11 mouse cellular contexts compared by ENCODE assay signal in the genomic region with DNA sequence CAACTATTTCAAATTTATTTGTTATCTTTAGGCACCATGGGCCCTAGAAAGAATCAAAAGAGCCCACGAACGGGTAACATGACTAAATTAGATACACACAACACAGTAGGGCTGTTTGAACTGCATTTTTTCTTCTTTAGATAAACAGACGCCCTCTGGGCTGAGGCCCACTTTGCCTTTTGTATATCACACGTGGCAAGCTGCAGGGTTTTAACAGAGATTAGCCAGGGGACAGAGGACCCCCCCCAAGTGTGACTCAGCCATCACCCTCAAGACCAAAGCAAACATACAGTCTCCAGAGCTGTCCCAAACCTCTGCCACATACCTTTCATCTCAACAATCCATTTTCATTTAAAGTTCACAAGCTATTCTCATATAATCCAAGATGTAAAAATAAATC. TPM values are rescaled to one million over a fixed set of nuclear protein-coding genes. Genes with fewer than 3 reads are reported as not detected.
DNase-seq lines count a peak whose midpoint lies in the region; ATAC-seq and TF ChIP-seq lines count a peak whose summit lies in the region.
"Had no signal": no experiment of that assay in that cellular context is flagged by ENCODE, and none has a peak within 500 bp of the region (broad histone marks: within the 10 kb centered on the region; RNA-seq: fewer than 3 reads in every experiment).

No protein-coding gene starts in this region.

- no peaks in the 10 kb centered on the region for H3K9me3 ChIP-seq in heart, embryonic 10.5 days
- no peaks in the 10 kb centered on the region for H3K9me3 ChIP-seq in midbrain, embryonic 11.5 days (ENCODE audit: control insufficient read depth, low read length)
- H3K9me3 ChIP-seq in midbrain, postnatal 0 days (ENCODE audit: low read length), result no peaks in the 10 kb centered on the region
- no peaks in the 10 kb centered on the region for H3K9me3 ChIP-seq in erythroblast, embryonic 14.5 days (ENCODE audit: control insufficient read depth, low read length)
- H3K9me3 ChIP-seq: embryonic facial prominence, embryonic 15.5 days had no signal

- no peak for TF ChIP-seq CTCF in midbrain, postnatal 0 days (IDR thresholded peaks at IDR 0.05)
- no peak for TF ChIP-seq CTCF in cerebellum, adult 2 months (IDR thresholded peaks at IDR 0.05; ENCODE audit: borderline replicate concordance, insufficient read depth, low read depth, low read length)

- H3K27ac ChIP-seq in heart, embryonic 10.5 days, result peak overlapping the region; percentile 77
- no peak overlapping the region; the same call in 1 of the 2 replicates for H3K27ac ChIP-seq in midbrain, embryonic 11.5 days (ENCODE audit: low read depth, low read length)
- no peak overlapping the region for H3K27ac ChIP-seq in midbrain, postnatal 0 days (ENCODE audit: low read depth, low read length)
- no peak overlapping the region for H3K27ac ChIP-seq in cerebellum, adult 2 months (ENCODE audit: insufficient read depth, low read length)
- H3K27ac ChIP-seq: embryonic facial prominence, embryonic 15.5 days; layer of hippocampus, adult 2 months had no signal

- H3K9ac ChIP-seq in midbrain, embryonic 11.5 days (ENCODE audit: low read length), result no peak overlapping the region
- no peak overlapping the region for H3K9ac ChIP-seq in midbrain, postnatal 0 days (replicated peaks; ENCODE audit: low read length, poor library complexity, severe bottlenecking)
- H3K9ac ChIP-seq: embryonic facial prominence, embryonic 15.5 days had no signal

- H3K4me2 ChIP-seq in midbrain, embryonic 11.5 days, result no peak overlapping the region
- no peak overlapping the region for H3K4me2 ChIP-seq in midbrain, postnatal 0 days (ENCODE audit: low read depth, low read length, poor library complexity, severe bottlenecking)
- H3K4me2 ChIP-seq: embryonic facial prominence, embryonic 15.5 days had no signal

- no peak for TF ChIP-seq POLR2A in cerebellum, adult 2 months (IDR thresholded peaks at IDR 0.05; ENCODE audit: borderline replicate concordance, insufficient read depth, low read length)

- no peak overlapping the region for H3K4me3 ChIP-seq in heart, embryonic 10.5 days
- H3K4me3 ChIP-seq in midbrain, embryonic 11.5 days (ENCODE audit: low read depth, low read length), result no peak overlapping the region
- H3K4me3 ChIP-seq in midbrain, postnatal 0 days (ENCODE audit: low read depth, low read length), result no peak overlapping the region
- H3K4me3 ChIP-seq in erythroblast, embryonic 14.5 days (replicated peaks), result peak overlapping the region; percentile 46
- H3K4me3 ChIP-seq in cerebellum, adult 2 months (replicated peaks; ENCODE audit: insufficient read depth, low read depth, low read length), result no peak overlapping the region
- H3K4me3 ChIP-seq: embryonic facial prominence, embryonic 15.5 days; layer of hippocampus, adult 2 months had no signal

- peak; percentile 71 for ATAC-seq in midbrain, embryonic 11.5 days (ENCODE audit: low FRiP score)
- no peak for ATAC-seq in midbrain, postnatal 0 days (ENCODE audit: low FRiP score)
- ATAC-seq in megakaryocyte-erythroid progenitor cell, adult 5-6 weeks (replicated peaks; ENCODE audit: low FRiP score, low TSS enrichment, poor library complexity, severe bottlenecking), result peak; percentile 90

- 2% methylated on average over 4 of the region's 4 CpGs for WGBS in heart, embryonic 10.5 days
- 1% methylated on average over 4 of the region's 4 CpGs for WGBS in midbrain, embryonic 11.5 days
- WGBS in midbrain, postnatal 0 days, result 8% methylated on average over 4 of the region's 4 CpGs
- WGBS in cerebellum, adult 2 months, result 42% methylated on average over 4 of the region's 4 CpGs

- no peaks in the 10 kb centered on the region for H3K36me3 ChIP-seq in heart, embryonic 10.5 days
- no peaks in the 10 kb centered on the region for H3K36me3 ChIP-seq in midbrain, embryonic 11.5 days (ENCODE audit: control insufficient read depth, insufficient read depth, low read length)
- no peaks in the 10 kb centered on the region for H3K36me3 ChIP-seq in midbrain, postnatal 0 days (ENCODE audit: insufficient read depth, low read length)
- peaks cover 67% of the 10 kb centered on the region for H3K36me3 ChIP-seq in erythroblast, embryonic 14.5 days (ENCODE audit: control insufficient read depth)

- no peaks in the 10 kb centered on the region for H3K27me3 ChIP-seq in heart, embryonic 10.5 days (ENCODE audit: insufficient read depth, poor library complexity, severe bottlenecking)
- H3K27me3 ChIP-seq in midbrain, embryonic 11.5 days (ENCODE audit: control insufficient read depth, insufficient read depth, low read length), result no peaks in the 10 kb centered on the region
- H3K27me3 ChIP-seq in midbrain, postnatal 0 days (ENCODE audit: insufficient read depth, low read length), result no peaks in the 10 kb centered on the region
- H3K27me3 ChIP-seq in erythroblast, embryonic 14.5 days (ENCODE audit: control insufficient read depth), result no peaks in the 10 kb centered on the region
- no peaks in the 10 kb centered on the region for H3K27me3 ChIP-seq in cerebellum, adult 2 months (ENCODE audit: control insufficient read depth, insufficient read depth, low read length)
- H3K27me3 ChIP-seq: embryonic facial prominence, embryonic 15.5 days had no signal

- H3K4me1 ChIP-seq in heart, embryonic 10.5 days, result peaks cover 48% of the 10 kb centered on the region
- peaks cover 13% of the 10 kb centered on the region for H3K4me1 ChIP-seq in midbrain, embryonic 11.5 days (ENCODE audit: control insufficient read depth, insufficient read depth, low read length)
- 0 out of 2 replicates have a peak, but pooled peaks cover 3% of the 10 kb centered on the region for H3K4me1 ChIP-seq in midbrain, postnatal 0 days (ENCODE audit: insufficient read depth, low read length)
- H3K4me1 ChIP-seq in erythroblast, embryonic 14.5 days (ENCODE audit: control insufficient read depth), result peaks cover 95% of the 10 kb centered on the region
- H3K4me1 ChIP-seq in cerebellum, adult 2 months (ENCODE audit: control insufficient read depth, insufficient read depth, low read length), result peaks cover 4% of the 10 kb centered on the region; the same call in 1 of the 2 replicates

- intact Hi-C loops in heart, postnatal 10 days (cut with DNase I), result no loop called here

- DNase-seq in heart, embryonic 10.5 days (ENCODE audit: low spot score), result peak; percentile 92
- DNase-seq in heart, postnatal 10 days, result no peak
- no peak for DNase-seq in midbrain, embryonic 11.5 days (ENCODE audit: low spot score, missing footprints)
- DNase-seq in midbrain, postnatal 0 days (ENCODE audit: low spot score), result no peak
- no peak for DNase-seq in right cerebral cortex, postnatal 36 days (ENCODE audit: low spot score in 2 of 2)
- no peak for DNase-seq in cerebellum, adult 2 months
- DNase-seq: kidney, adult 11 months had no signal

RNA-seq across cellular contexts. Expression of a gene that starts 42.1 kb away (rescaled TPM):
- polyA plus RNA-seq in heart, embryonic 10.5 days (2016; fragmentation: Nextera tagmentation; extraction: Ambion mirVana), result 20.0 and 23.0 TPM in 2 replicates
- 10 to 100 TPM; 22.7 to 22.8 TPM for total RNA-seq in heart, postnatal 10 days (2021)
- 27.1 and 28.5 TPM in 2 replicates for polyA plus RNA-seq in midbrain, embryonic 11.5 days (2014; fragmentation: Nextera tagmentation; extraction: Ambion mirVana)
- total RNA-seq in midbrain, postnatal 0 days (2014; rRNA removed), result 20.3 and 23.4 TPM in 2 replicates
- polyA plus RNA-seq in midbrain, postnatal 0 days (2015; fragmentation: Nextera tagmentation; extraction: Ambion mirVana), result 15.2 and 17.3 TPM in 2 replicates
- polyA plus RNA-seq in erythroblast, embryonic 14.5 days (2012), result 0.26 and 0.39 TPM in 2 replicates
- total RNA-seq in megakaryocyte-erythroid progenitor cell, adult 5-6 weeks (2014; fragmentation: Nextera tagmentation), result 20.7 and 22.7 TPM in 2 replicates
- total RNA-seq in megakaryocyte-erythroid progenitor cell, adult 5-6 weeks (2017), result 9.6 and 22.9 TPM in 2 replicates
- 36.3 and 37.1 TPM in 2 replicates for polyA plus RNA-seq in cerebellum, adult 2 months (2012; rRNA removed)

RNA-seq across cellular contexts. Expression of a gene that starts 42.6 kb away (rescaled TPM):
- polyA plus RNA-seq in heart, embryonic 10.5 days (2016; fragmentation: Nextera tagmentation; extraction: Ambion mirVana), result 220 and 292 TPM in 2 replicates
- total RNA-seq in heart, postnatal 10 days (2021), result 100 to 1,000 TPM; 160 to 179 TPM
- 337 and 338 TPM in 2 replicates for polyA plus RNA-seq in midbrain, embryonic 11.5 days (2014; fragmentation: Nextera tagmentation; extraction: Ambion mirVana)
- 231 and 277 TPM in 2 replicates for total RNA-seq in midbrain, postnatal 0 days (2014; rRNA removed)
- polyA plus RNA-seq in midbrain, postnatal 0 days (2015; fragmentation: Nextera tagmentation; extraction: Ambion mirVana), result 208 and 213 TPM in 2 replicates
- 2.0 and 3.3 TPM in 2 replicates for polyA plus RNA-seq in erythroblast, embryonic 14.5 days (2012)
- total RNA-seq in megakaryocyte-erythroid progenitor cell, adult 5-6 weeks (2014; fragmentation: Nextera tagmentation), result 545 and 559 TPM in 2 replicates
- 707 and 779 TPM in 2 replicates for total RNA-seq in megakaryocyte-erythroid progenitor cell, adult 5-6 weeks (2017)
- polyA plus RNA-seq in cerebellum, adult 2 months (2012; rRNA removed), result 148 and 153 TPM in 2 replicates

Comparison
In these comparisons a context has a peak if more than half of its experiments do, and no peak if none do; other contexts are left out.
1. RNA of a gene that starts 42.1 kb away (polyA plus RNA-seq): 36.3 to 37.1 TPM in cerebellum, adult 2 months, 27.1 to 28.5 TPM in midbrain, embryonic 11.5 days, 20.0 to 23.0 TPM in heart, embryonic 10.5 days and 15.2 to 17.3 TPM in midbrain, postnatal 0 days; 0.26 to 0.39 TPM in erythroblast, embryonic 14.5 days; every median in the first group is over 10 times any median in the second.
2. RNA of a gene that starts 42.6 kb away (polyA plus RNA-seq): 337 to 338 TPM in midbrain, embryonic 11.5 days, 220 to 292 TPM in heart, embryonic 10.5 days, 208 to 213 TPM in midbrain, postnatal 0 days and 148 to 153 TPM in cerebellum, adult 2 months; 2.0 to 3.3 TPM in erythroblast, embryonic 14.5 days; every median in the first group is over 10 times any median in the second.